Mouse (Mus musculus): ENCODE data around the gene Lsmem1. TPM values are rescaled to one million over a fixed set of nuclear protein-coding genes. Genes with fewer than 3 reads are reported as not detected.

Lsmem1 gene
- polyA plus RNA-seq, 1 experiment from 2014 or later: 21.4 TPM

DNA sequence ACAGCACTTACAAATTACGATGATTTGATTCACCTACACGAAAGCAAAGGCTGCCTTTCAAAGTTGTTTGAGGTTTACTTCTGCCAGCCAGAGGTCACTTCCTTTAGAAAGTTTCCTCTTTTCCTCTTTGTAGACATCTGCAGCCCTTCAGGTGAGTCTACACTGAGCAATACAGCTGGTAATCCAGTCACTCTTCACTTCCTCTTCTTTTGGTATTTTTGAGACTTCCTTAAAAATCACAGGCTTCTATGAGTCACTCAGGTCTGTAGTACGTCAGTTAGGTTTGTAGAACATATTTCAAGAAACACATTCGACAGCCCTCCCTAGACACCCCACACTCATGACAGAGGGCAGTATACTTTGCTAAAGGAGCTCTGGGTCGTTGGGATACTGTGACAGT lies 58.6 kb downstream of the Lsmem1 start:
- Histone ChIP-seq H3K4me3 (ENCODE audit: low read depth, low read length) (no peak overlapping the region), H3K9ac (ENCODE audit: low read depth, low read length) (no peak overlapping the region), H3K27ac (ENCODE audit: low read depth, low read length) (no peak overlapping the region), H3K36me3 (ENCODE audit: control insufficient read depth, insufficient read depth, low read length) (no peaks in the 10 kb centered on the region), H3K27me3 (ENCODE audit: control insufficient read depth, insufficient read depth, low read length) (no peaks in the 10 kb centered on the region), H3K9me3 (replicated peaks; ENCODE audit: control insufficient read depth, low read length) (0 out of 2 replicates have a peak, but pooled peaks cover 2% of the 10 kb centered on the region), H3K4me1 (ENCODE audit: control insufficient read depth, insufficient read depth, low read length) (no peaks in the 10 kb centered on the region), H3K4me2 (no peak overlapping the region)
- no peak for ATAC-seq (replicated peaks; ENCODE audit: insufficient number of reproducible peaks, low FRiP score, low TSS enrichment)
- 70% methylated on average over 5 of the region's 5 CpGs for WGBS (ENCODE audit: insufficient replicate concordance)

DNA sequence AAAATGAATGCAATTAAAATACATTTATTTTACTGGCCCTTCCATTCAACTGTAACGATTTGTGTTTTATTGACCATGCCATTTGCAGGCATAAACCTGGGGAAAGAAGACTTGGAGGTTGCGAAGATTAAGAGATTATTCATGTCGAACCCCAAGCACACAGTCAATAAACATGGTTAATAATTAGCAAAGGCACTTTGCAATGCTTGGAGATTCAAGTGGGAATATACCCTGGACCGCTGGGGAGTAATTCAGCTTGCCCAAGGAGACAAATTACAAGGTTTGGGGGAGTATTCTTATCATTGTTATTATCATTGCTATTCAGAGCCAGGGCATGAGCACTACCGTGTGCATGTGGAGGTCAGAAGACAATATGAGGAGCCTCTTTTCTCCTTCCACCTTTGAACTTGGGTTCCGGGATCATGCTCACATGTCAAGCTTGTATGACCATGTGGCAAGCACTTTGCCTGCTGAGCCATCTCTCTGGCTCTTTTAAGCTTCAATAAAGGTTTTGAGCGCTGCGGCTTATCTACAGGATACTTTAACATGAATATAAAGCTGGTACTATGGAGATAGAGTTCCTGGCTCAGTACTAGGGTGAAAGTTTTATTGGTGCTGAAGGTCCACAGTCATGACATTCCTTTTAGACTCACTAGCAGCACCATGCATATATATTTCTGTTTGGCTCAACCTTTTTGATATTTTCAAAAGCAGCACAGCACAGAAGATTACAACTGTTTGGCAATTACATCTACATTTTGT lies 59.6 kb downstream of the Lsmem1 start:
- 83% methylated on average over 8 of the region's 8 CpGs for WGBS (ENCODE audit: insufficient replicate concordance)

DNA sequence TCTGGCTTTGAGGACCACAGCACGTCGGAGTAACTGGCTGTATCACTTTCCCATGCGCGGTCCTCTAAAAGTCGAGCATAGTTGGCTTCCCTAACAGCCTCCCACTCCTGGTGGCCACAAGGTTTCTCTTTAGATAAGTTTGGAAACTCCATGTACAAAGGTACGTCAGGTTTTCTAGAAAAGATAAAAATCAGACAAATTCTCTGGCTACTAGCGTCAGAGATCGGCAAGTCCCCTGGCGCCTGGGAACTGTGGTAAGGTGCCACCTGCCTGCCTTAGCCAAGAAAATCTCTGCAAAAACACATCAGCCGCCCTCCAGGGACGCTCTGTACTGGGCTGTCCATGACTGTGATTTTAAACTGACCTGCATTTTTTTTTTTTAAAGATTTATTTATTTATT lies 64.8 kb downstream of the Lsmem1 start:
- Histone ChIP-seq H3K4me1 (ENCODE audit: control insufficient read depth, insufficient read depth, low read length) (peaks cover 6% of the 10 kb centered on the region), H3K4me3 (ENCODE audit: low read depth, low read length) (peak overlapping the region; percentile 55), H3K27ac (ENCODE audit: low read depth, low read length) (no peak overlapping the region), H3K4me2 (peak overlapping the region; percentile 94), H3K9ac (ENCODE audit: low read depth, low read length) (no peak overlapping the region), H3K9me3 (replicated peaks; ENCODE audit: control insufficient read depth, low read length) (0 out of 2 replicates have a peak, but pooled peaks cover 2% of the 10 kb centered on the region), H3K36me3 (ENCODE audit: control insufficient read depth, insufficient read depth, low read length) (no peaks in the 10 kb centered on the region), H3K27me3 (ENCODE audit: control insufficient read depth, insufficient read depth, low read length) (peaks cover 21% of the 10 kb centered on the region)
- ATAC-seq (replicated peaks; ENCODE audit: insufficient number of reproducible peaks, low FRiP score, low TSS enrichment): no peak
- 42% methylated on average over 11 of the region's 11 CpGs for WGBS (ENCODE audit: insufficient replicate concordance)

More for the DNA sequence above, 59.6 kb downstream of the Lsmem1 start:
- Histone ChIP-seq H3K27ac (ENCODE audit: low read depth, low read length) (no peak overlapping the region), H3K4me2 (no peak overlapping the region), H3K9me3 (replicated peaks; ENCODE audit: control insufficient read depth, low read length) (0 out of 2 replicates have a peak, but pooled peaks cover 2% of the 10 kb centered on the region), H3K36me3 (ENCODE audit: control insufficient read depth, insufficient read depth, low read length) (no peaks in the 10 kb centered on the region), H3K4me3 (ENCODE audit: low read depth, low read length) (no peak overlapping the region), H3K4me1 (ENCODE audit: control insufficient read depth, insufficient read depth, low read length) (no peaks in the 10 kb centered on the region), H3K27me3 (ENCODE audit: control insufficient read depth, insufficient read depth, low read length) (0 out of 2 replicates have a peak, but pooled peaks cover 3% of the 10 kb centered on the region), H3K9ac (ENCODE audit: low read depth, low read length) (no peak overlapping the region)
- ATAC-seq (replicated peaks; ENCODE audit: insufficient number of reproducible peaks, low FRiP score, low TSS enrichment): no peak

DNA sequence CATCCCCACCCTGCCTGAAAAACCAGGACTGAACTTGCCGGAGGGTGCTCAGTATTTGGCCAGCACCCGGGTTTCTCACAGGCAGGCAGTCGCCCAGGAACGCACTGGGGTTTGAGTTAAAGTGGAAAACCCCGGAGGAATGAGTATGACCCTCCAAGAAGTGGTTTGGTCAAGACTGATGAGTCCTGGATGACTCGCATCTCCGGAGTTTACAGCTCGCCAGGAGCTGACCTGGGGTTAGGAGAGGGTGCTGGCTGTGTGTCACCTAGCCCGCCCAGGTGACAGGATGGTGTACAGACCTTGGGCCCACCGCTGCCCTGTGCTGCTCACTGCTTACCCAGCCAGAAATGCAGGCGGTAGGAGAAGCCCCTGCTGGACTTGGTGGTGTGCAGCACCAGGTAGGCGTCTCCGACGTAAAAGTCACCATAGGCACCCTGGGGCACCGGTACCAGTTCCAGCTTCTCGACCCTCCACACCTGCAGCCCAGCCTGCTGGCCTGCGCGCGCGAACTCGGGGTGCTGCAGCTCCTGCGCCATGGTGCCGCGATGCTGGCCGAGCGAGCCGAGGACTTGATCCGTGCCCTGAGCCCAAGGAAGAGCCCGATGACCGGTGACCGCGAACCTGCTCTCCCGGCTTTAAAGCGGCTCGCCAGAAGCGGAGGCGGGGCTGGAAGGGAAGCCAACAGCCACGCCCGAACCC lies 65.6 kb downstream of the Lsmem1 start, which contains the start of gene Scin:
Gene Scin, minus strand, starts transcription at position 656 of the 699 bp plus-strand sequence.
- under 1% methylated on average over 39 of the region's 39 CpGs for WGBS (ENCODE audit: insufficient replicate concordance)
- no peak for ATAC-seq (replicated peaks; ENCODE audit: insufficient number of reproducible peaks, low FRiP score, low TSS enrichment)
- Histone ChIP-seq H3K36me3 (ENCODE audit: control insufficient read depth, insufficient read depth, low read length) (no peaks in the 10 kb centered on the region), H3K4me1 (ENCODE audit: control insufficient read depth, insufficient read depth, low read length) (peaks cover 6% of the 10 kb centered on the region), H3K4me3 (ENCODE audit: low read depth, low read length) (peak within 1 kb of the TSS; percentile 55), H3K4me2 (peak within 1 kb of the TSS; percentile 94), H3K27me3 (ENCODE audit: control insufficient read depth, insufficient read depth, low read length) (peaks cover 21% of the 10 kb centered on the region), H3K27ac (ENCODE audit: low read depth, low read length) (no peak within 1 kb of the TSS), H3K9ac (ENCODE audit: low read depth, low read length) (peak within 1 kb of the TSS; percentile 36), H3K9me3 (replicated peaks; ENCODE audit: control insufficient read depth, low read length) (0 out of 2 replicates have a peak, but pooled peaks cover 2% of the 10 kb centered on the region)

DNA sequence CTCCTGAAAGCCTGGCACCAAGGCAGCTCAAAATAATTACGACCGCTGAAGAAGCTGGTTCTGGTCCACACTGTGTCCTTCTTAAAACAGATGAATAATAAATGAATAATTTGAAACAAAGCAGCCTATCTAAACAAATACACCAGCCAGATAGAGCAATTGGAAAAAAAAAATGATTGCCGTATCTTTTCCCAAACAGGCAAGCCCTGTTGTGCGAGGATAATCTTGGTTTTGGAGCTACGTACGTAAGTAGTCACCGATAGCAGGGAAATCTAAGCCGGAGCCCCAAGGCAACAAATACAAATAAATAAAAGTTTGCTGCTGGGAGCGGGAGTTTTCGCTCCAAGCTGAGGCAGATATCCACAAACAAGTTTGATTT lies 66.1 kb downstream of the Lsmem1 start:
- H3K4me1 ChIP-seq (ENCODE audit: control insufficient read depth, insufficient read depth, low read length): peaks cover 6% of the 10 kb centered on the region
- peak overlapping the region; percentile 55 for H3K4me3 ChIP-seq (ENCODE audit: low read depth, low read length)
- no peak overlapping the region for H3K27ac ChIP-seq (ENCODE audit: low read depth, low read length)
- H3K9me3 ChIP-seq (replicated peaks; ENCODE audit: control insufficient read depth, low read length): 0 out of 2 replicates have a peak, but pooled peaks cover 2% of the 10 kb centered on the region
- H3K4me2 ChIP-seq: peak overlapping the region; percentile 94
- WGBS (ENCODE audit: insufficient replicate concordance): 14% methylated on average over 10 of the region's 10 CpGs
- peak overlapping the region; percentile 16; the same call in 1 of the 2 replicates for H3K9ac ChIP-seq (ENCODE audit: low read depth, low read length)
- no peaks in the 10 kb centered on the region for H3K36me3 ChIP-seq (ENCODE audit: control insufficient read depth, insufficient read depth, low read length)
- ATAC-seq (replicated peaks; ENCODE audit: insufficient number of reproducible peaks, low FRiP score, low TSS enrichment): no peak
- peaks cover 21% of the 10 kb centered on the region for H3K27me3 ChIP-seq (ENCODE audit: control insufficient read depth, insufficient read depth, low read length)

MicroRNAs within 50 kb of the gene (microRNA counts, 519-probe panel; counts per million panel counts)
- 32.2 counts per million for microRNA mmu-miR-1938

Small RNAs within 50 kb of the gene (microRNA-seq; reads per million reads assigned to microRNA genes)
- 1.1 reads per million, percentile 15 among the genes with 10 or more reads in this experiment for gene Mir1938 (ENCODE audit: borderline number of aligned reads)

Other genes with a start within 250 kb of the Lsmem1 start
- gene Arl4a, start 161.5 kb downstream of the Lsmem1 start, polyA plus RNA-seq (2014; fragmentation: Nextera tagmentation; extraction: Ambion mirVana): 35.5 and 36.4 TPM in 2 replicates
- gene Scin, start 65.3 kb downstream of the Lsmem1 start, polyA plus RNA-seq (2014; fragmentation: Nextera tagmentation; extraction: Ambion mirVana): 2.3 TPM in 2 replicates
- gene Ifrd1, start 49.0 kb upstream of the Lsmem1 start, polyA plus RNA-seq (2014; fragmentation: Nextera tagmentation; extraction: Ambion mirVana): 93.6 and 103 TPM in 2 replicates
- 32.4 and 35.8 TPM in 2 replicates for gene Zfp277, start 246.4 kb upstream of the Lsmem1 start, polyA plus RNA-seq (2014; fragmentation: Nextera tagmentation; extraction: Ambion mirVana)
- 6.1 and 8.1 TPM in 2 replicates for gene Dock4, start 246.5 kb upstream of the Lsmem1 start, polyA plus RNA-seq (2014; fragmentation: Nextera tagmentation; extraction: Ambion mirVana)

All from heart, embryonic 11.5 days (tissue).